Mouse (Mus musculus) forelimb bud, embryonic 11.5 days (tissue): Measurements from ENCODE around the gene Xylt2.

Source experiments
- DNase-seq: peaks from one replicate; pipeline ENCODE4 v3.0.0-alpha.2; 2012; ENCODE audit warnings: low read depth, low spot score

Xylt2 gene

GRCm38 (mm10) chr11:94614603-94615002, 62.7 kb downstream of the Xylt2 start:
- DNase-seq = no peak
